Mouse (Mus musculus) liver, embryonic 13.5 days (tissue): ENCODE data around the gene Arid1b. TPM values are rescaled to one million over a fixed set of nuclear protein-coding genes. Genes with fewer than 3 reads are reported as not detected.
A peak's percentile ranks its signal among the peaks of the same experiment; 100 is the strongest.

Experiments used
- ATAC-seq: fragments of 200-750 bp; cut with Nextera tagmentation; 2 replicates; pipeline ENCODE4 v1.8.0; 2017; ENCODE audit warnings: low read depth, mild to moderate bottlenecking, moderate number of reproducible peaks, moderate library complexity
- DNase-seq: peaks from one replicate; pipeline ENCODE4 v3.0.0; 2022
- H3K27ac ChIP-seq: fragments of 300-500 bp; sonication (generic); 2 replicates; pipeline ENCODE4 v1.5.1; 2015; ENCODE audit warnings: moderate library complexity, mild to moderate bottlenecking, inconsistent platforms
- H3K27me3 ChIP-seq: fragments of 300-500 bp; sonication (generic); 2 replicates; pipeline ENCODE4 v1.6.1; 2015; ENCODE audit warnings: mild to moderate bottlenecking, inconsistent platforms
- H3K36me3 ChIP-seq: fragments of 300-500 bp; sonication (generic); 2 replicates; pipeline ENCODE4 v1.6.1; 2015; ENCODE audit warnings: mild to moderate bottlenecking, inconsistent platforms
- H3K4me1 ChIP-seq: fragments of 300-500 bp; sonication (generic); replicated peaks from 2 replicates; pipeline ENCODE4 v1.6.1; 2015; ENCODE audit warnings: inconsistent platforms
- H3K4me2 ChIP-seq: fragments of 300-500 bp; sonication (generic); 2 replicates; pipeline ENCODE4 v1.6.1; 2015; ENCODE audit warnings: inconsistent platforms, mild to moderate bottlenecking, moderate library complexity
- H3K4me3 ChIP-seq: fragments of 300-500 bp; sonication (generic); replicated peaks from 2 replicates; pipeline ENCODE4 v1.5.1; 2015; ENCODE audit warnings: mild to moderate bottlenecking, inconsistent platforms
- H3K9ac ChIP-seq: fragments of 300-500 bp; sonication (generic); 2 replicates; pipeline ENCODE4 v1.6.1; 2015; ENCODE audit warnings: mild to moderate bottlenecking, inconsistent platforms
- H3K9me3 ChIP-seq: fragments of 300-500 bp; sonication (generic); replicated peaks from 2 replicates; pipeline ENCODE4 v1.6.1; 2016; ENCODE audit warnings: inconsistent platforms
- WGBS: fragments of 180-500 bp; shearing (Covaris S2); methylation state at CpG from one replicate; pipeline ENCODE4 v1.1.7; 2015; ENCODE audit not compliant: insufficient replicate concordance; 5-methylcytosine and 5-hydroxymethylcytosine counted together
- polyA plus RNA-seq: library from polyadenylated mRNA; unstranded; fragments of >200 nt; fragmentation: Nextera tagmentation; extraction: Ambion mirVana; gene quantifications from 2 replicates; pipeline ENCODE4 v1.2.1, GENCODE M21; 2015

Gene Arid1b
- polyA plus RNA-seq, 1 experiment from 2014 or later: 2.0 TPM

GRCm38 (mm10) chr17:5254717-5255617, 260.8 kb downstream of the Arid1b start:
- Histone ChIP-seq H3K27ac (no peak overlapping the region), H3K9ac (no peak overlapping the region), H3K36me3 (no peaks in the 10 kb centered on the region), H3K27me3 (no peaks in the 10 kb centered on the region), H3K9me3 (no peaks in the 10 kb centered on the region), H3K4me1 (peaks cover 16% of the 10 kb centered on the region; the same call in 1 of the 2 replicates), H3K4me2 (no peak overlapping the region), H3K4me3 (no peak overlapping the region)
- DNase-seq: no peak
- ATAC-seq: no peak
- 78% methylated on average over 16 of the region's 16 CpGs for WGBS

- peaks cover 10% of the 10 kb centered on the region; the same call in 1 of the 2 replicates for H3K4me1 ChIP-seq
- DNase-seq (no peak), ATAC-seq (no peak)
- H3K36me3 ChIP-seq: no peaks in the 10 kb centered on the region
- no peak overlapping the region for H3K27ac ChIP-seq
- no peak overlapping the region for H3K4me3 ChIP-seq
- H3K9me3 ChIP-seq: no peaks in the 10 kb centered on the region
- no peaks in the 10 kb centered on the region for H3K27me3 ChIP-seq
- no peak overlapping the region for H3K4me2 ChIP-seq
- WGBS: 69% methylated on average over 2 of the region's 2 CpGs
- no peak overlapping the region for H3K9ac ChIP-seq
Observed at GRCm38 (mm10) chr17:5255618-5255933, 261.4 kb downstream of the Arid1b start.

GRCm38 (mm10) chr17:5258978-5259377, 264.8 kb downstream of the Arid1b start:
- ATAC-seq: peak; percentile 52; the same call in 1 of the 2 replicates
- no peak overlapping the region for H3K9ac ChIP-seq
- H3K4me2 ChIP-seq: no peak overlapping the region
- no peak overlapping the region for H3K4me3 ChIP-seq
- H3K36me3 ChIP-seq: peaks cover 2% of the 10 kb centered on the region; the same call in 1 of the 2 replicates
- WGBS: 52% methylated on average over 9 of the region's 9 CpGs
- H3K9me3 ChIP-seq: no peaks in the 10 kb centered on the region
- H3K27me3 ChIP-seq: no peaks in the 10 kb centered on the region
- DNase-seq: no peak
- peaks cover 28% of the 10 kb centered on the region for H3K4me1 ChIP-seq
- H3K27ac ChIP-seq: no peak overlapping the region

- Histone ChIP-seq H3K27me3 (no peaks in the 10 kb centered on the region), H3K4me1 (peaks cover 23% of the 10 kb centered on the region), H3K9me3 (no peaks in the 10 kb centered on the region), H3K36me3 (peaks cover 11% of the 10 kb centered on the region; the same call in 1 of the 2 replicates), H3K27ac (no peak overlapping the region), H3K4me3 (no peak overlapping the region), H3K9ac (no peak overlapping the region), H3K4me2 (no peak overlapping the region)
- ATAC-seq (no peak), DNase-seq (no peak)
- 64% methylated on average over 8 of the region's 8 CpGs for WGBS
Observed at GRCm38 (mm10) chr17:5261131-5261651, 267.1 kb downstream of the Arid1b start.

GRCm38 (mm10) chr17:5261874-5262605, 267.9 kb downstream of the Arid1b start:
- H3K4me2 ChIP-seq: no peak overlapping the region
- peaks cover 11% of the 10 kb centered on the region for H3K36me3 ChIP-seq
- no peaks in the 10 kb centered on the region for H3K27me3 ChIP-seq
- no peaks in the 10 kb centered on the region for H3K9me3 ChIP-seq
- peak; percentile 32; the same call in 1 of the 2 replicates for ATAC-seq
- peaks cover 23% of the 10 kb centered on the region for H3K4me1 ChIP-seq
- no peak overlapping the region for H3K9ac ChIP-seq
- H3K27ac ChIP-seq: no peak overlapping the region
- no peak for DNase-seq
- no peak overlapping the region for H3K4me3 ChIP-seq
- WGBS: 78% methylated on average over 22 of the region's 22 CpGs

GRCm38 (mm10) chr17:5262788-5263187, 268.7 kb downstream of the Arid1b start:
- Histone ChIP-seq H3K36me3 (peaks cover 14% of the 10 kb centered on the region), H3K4me1 (peaks cover 23% of the 10 kb centered on the region), H3K27me3 (no peaks in the 10 kb centered on the region), H3K27ac (no peak overlapping the region), H3K9ac (no peak overlapping the region), H3K9me3 (no peaks in the 10 kb centered on the region), H3K4me3 (no peak overlapping the region), H3K4me2 (no peak overlapping the region)
- 55% methylated on average over 4 of the region's 4 CpGs for WGBS
- 0 out of 2 replicates have a peak, but pooled peaks have one; percentile 16 for ATAC-seq
- DNase-seq: no peak

- no peaks in the 10 kb centered on the region for H3K27me3 ChIP-seq
- H3K9ac ChIP-seq: no peak overlapping the region
- H3K4me2 ChIP-seq: no peak overlapping the region
- WGBS: 79% methylated on average over 3 of the region's 3 CpGs
- H3K9me3 ChIP-seq: no peaks in the 10 kb centered on the region
- DNase-seq (no peak), ATAC-seq (no peak)
- no peak overlapping the region for H3K4me3 ChIP-seq
- peaks cover 18% of the 10 kb centered on the region for H3K4me1 ChIP-seq
- no peak overlapping the region for H3K27ac ChIP-seq
- peaks cover 14% of the 10 kb centered on the region for H3K36me3 ChIP-seq
Observed at GRCm38 (mm10) chr17:5264783-5265182, 270.7 kb downstream of the Arid1b start.

- ATAC-seq (no peak), DNase-seq (no peak)
- Histone ChIP-seq H3K4me3 (no peak overlapping the region), H3K9me3 (no peaks in the 10 kb centered on the region), H3K27me3 (no peaks in the 10 kb centered on the region), H3K36me3 (peaks cover 14% of the 10 kb centered on the region), H3K9ac (no peak overlapping the region), H3K4me2 (no peak overlapping the region), H3K27ac (no peak overlapping the region), H3K4me1 (peaks cover 18% of the 10 kb centered on the region)
- WGBS: 78% methylated on average over 6 of the region's 6 CpGs
Observed at GRCm38 (mm10) chr17:5265615-5266014, 271.5 kb downstream of the Arid1b start.

- no peak for ATAC-seq
- H3K4me3 ChIP-seq: no peak overlapping the region
- H3K4me2 ChIP-seq: no peak overlapping the region
- WGBS: 91% methylated on average over 6 of the region's 6 CpGs
- H3K27me3 ChIP-seq: no peaks in the 10 kb centered on the region
- H3K4me1 ChIP-seq: no peaks in the 10 kb centered on the region
- H3K9me3 ChIP-seq: no peaks in the 10 kb centered on the region
- no peak overlapping the region for H3K27ac ChIP-seq
- no peak for DNase-seq
- no peak overlapping the region for H3K9ac ChIP-seq
- H3K36me3 ChIP-seq: peaks cover 14% of the 10 kb centered on the region
Observed at GRCm38 (mm10) chr17:5267747-5268146, 273.6 kb downstream of the Arid1b start.

- Histone ChIP-seq H3K4me2 (no peak overlapping the region), H3K4me3 (no peak overlapping the region), H3K9ac (no peak overlapping the region), H3K9me3 (no peaks in the 10 kb centered on the region), H3K27me3 (no peaks in the 10 kb centered on the region), H3K27ac (no peak overlapping the region), H3K36me3 (peaks cover 9% of the 10 kb centered on the region), H3K4me1 (no peaks in the 10 kb centered on the region)
- DNase-seq: no peak
- 87% methylated on average over 10 of the region's 10 CpGs for WGBS
- ATAC-seq: no peak
Observed at GRCm38 (mm10) chr17:5269302-5269701, 275.2 kb downstream of the Arid1b start.

GRCm38 (mm10) chr17:5269774-5270173, 275.6 kb downstream of the Arid1b start:
- ATAC-seq (no peak), DNase-seq (no peak)
- WGBS: 89% methylated on average over 16 of the region's 16 CpGs
- H3K4me2 ChIP-seq: no peak overlapping the region
- H3K27ac ChIP-seq: no peak overlapping the region
- peaks cover 4% of the 10 kb centered on the region; the same call in 1 of the 2 replicates for H3K36me3 ChIP-seq
- H3K4me1 ChIP-seq: no peaks in the 10 kb centered on the region
- no peak overlapping the region for H3K9ac ChIP-seq
- H3K4me3 ChIP-seq: no peak overlapping the region
- H3K9me3 ChIP-seq: no peaks in the 10 kb centered on the region
- no peaks in the 10 kb centered on the region for H3K27me3 ChIP-seq
